In the genomic region with DNA sequence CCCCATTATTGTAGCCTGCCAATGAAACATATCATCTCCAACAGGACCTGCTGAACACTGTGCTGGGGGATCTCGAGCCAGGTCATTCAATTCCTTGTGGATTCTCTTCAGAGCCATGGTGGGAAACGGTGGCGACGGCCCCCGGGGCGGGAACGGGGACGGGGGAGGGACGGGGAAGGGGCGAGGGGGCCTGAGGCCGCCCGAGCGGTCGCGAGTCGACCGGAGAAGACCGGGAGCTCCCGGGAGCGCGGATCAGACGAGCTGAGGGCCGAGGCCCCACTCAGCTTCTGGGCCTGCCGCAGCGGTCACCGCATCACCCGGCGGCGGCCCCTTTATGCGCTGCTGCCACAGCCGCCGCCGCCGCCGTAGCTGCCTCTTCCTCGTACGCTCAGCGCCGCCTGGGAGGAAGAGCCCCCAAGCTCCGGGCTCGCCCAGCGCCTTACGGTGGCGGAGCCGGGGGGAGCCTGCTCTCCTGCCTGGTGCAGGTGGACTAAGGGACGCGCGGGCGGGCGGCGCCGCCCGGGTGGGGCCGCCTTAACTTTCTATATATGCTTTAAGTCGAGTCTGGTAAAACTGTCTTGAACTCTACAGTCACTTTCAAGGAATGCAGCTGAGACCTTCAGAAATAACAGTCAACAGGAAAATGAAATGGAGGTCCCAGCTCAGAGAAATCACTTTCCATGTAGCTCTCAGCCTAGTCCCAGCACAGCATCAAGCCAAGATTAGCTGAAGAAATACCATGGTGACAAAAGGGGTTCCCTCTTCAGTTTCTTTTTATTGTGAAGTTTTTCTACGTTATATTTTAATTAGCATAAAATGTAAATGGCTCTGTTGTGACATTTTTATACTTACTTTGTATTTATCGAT, we compare ENCODE assay signal across 8 mouse cellular contexts.
DNase-seq lines count a peak whose midpoint lies in the region; ATAC-seq and TF ChIP-seq lines count a peak whose summit lies in the region.
"Not testable (repeated sequence)": the region's sequence is repeated elsewhere in the genome, so short reads cannot be mapped to it uniquely, and the experiment has no call there.

No protein-coding gene starts in this region.

- 3% methylated on average over 40 of the region's 57 CpGs for WGBS in forebrain, embryonic 12.5 days
- 4% methylated on average over 44 of the region's 57 CpGs for WGBS in heart, postnatal 0 days
- 4% methylated on average over 37 of the region's 57 CpGs for WGBS in kidney, embryonic 14.5 days
- WGBS in liver, embryonic 12.5 days (ENCODE audit: insufficient replicate concordance): 3% methylated on average over 37 of the region's 57 CpGs
- WGBS in midbrain, embryonic 14.5 days: 3% methylated on average over 40 of the region's 57 CpGs

- not testable (repeated sequence) for H3K27ac ChIP-seq in forebrain, embryonic 12.5 days; heart, postnatal 0 days (ENCODE audit: low read depth); kidney, embryonic 14.5 days (ENCODE audit: low read depth, low read length); liver, embryonic 12.5 days; midbrain, embryonic 14.5 days (replicated peaks; ENCODE audit: low read depth, low read length)

- ATAC-seq in forebrain, embryonic 12.5 days (ENCODE audit: low FRiP score): peak; percentile 94
- peak; percentile 75 for ATAC-seq in heart, postnatal 0 days (ENCODE audit: insufficient read depth, low read depth)
- peak; percentile 93 for ATAC-seq in kidney, embryonic 14.5 days (ENCODE audit: low FRiP score, low TSS enrichment)
- ATAC-seq in liver, embryonic 12.5 days: peak; percentile 71
- peak; percentile 87 for ATAC-seq in midbrain, embryonic 14.5 days (ENCODE audit: low FRiP score, low TSS enrichment)

- not testable (repeated sequence) for TF ChIP-seq CTCF in heart, postnatal 0 days (IDR thresholded peaks at IDR 0.05; ENCODE audit: low read depth)

- H3K36me3 ChIP-seq in forebrain, embryonic 12.5 days (replicated peaks); heart, postnatal 0 days (replicated peaks; ENCODE audit: control insufficient read depth, insufficient read depth, low read length); kidney, embryonic 14.5 days (ENCODE audit: control insufficient read depth, insufficient read depth, low read length); liver, embryonic 12.5 days; midbrain, embryonic 14.5 days (ENCODE audit: control insufficient read depth, insufficient read depth, low read length); splenic B cell, adult 2 months (ENCODE audit: control insufficient read depth, insufficient read depth, low read length, poor library complexity, severe bottlenecking): not testable (repeated sequence)

- H3K9ac ChIP-seq in forebrain, embryonic 12.5 days: peak overlapping the region; percentile 60
- H3K9ac ChIP-seq in heart, postnatal 0 days (replicated peaks; ENCODE audit: low read depth, low read length): peak overlapping the region; percentile 66
- peak overlapping the region; percentile 54; the same call in 1 of the 2 replicates for H3K9ac ChIP-seq in kidney, embryonic 14.5 days (ENCODE audit: low read depth, low read length)
- not testable (repeated sequence) for H3K9ac ChIP-seq in liver, embryonic 12.5 days
- H3K9ac ChIP-seq in midbrain, embryonic 14.5 days (replicated peaks; ENCODE audit: low read length): peak overlapping the region; percentile 62

- peak; percentile 12 for DNase-seq in CD4-positive, CD25-positive, alpha-beta regulatory T cell, adult 2 months (ENCODE audit: low read depth, low spot score)
- DNase-seq in cerebellum, postnatal 10 days: peak; percentile 58 to 66
- not testable (repeated sequence) for DNase-seq in heart, postnatal 0 days (ENCODE audit: low spot score)
- DNase-seq in midbrain, embryonic 14.5 days: peak; percentile 53
- peak; percentile 6 for DNase-seq in splenic B cell, adult 2 months (ENCODE audit: low read depth, low spot score)

- H3K4me2 ChIP-seq in forebrain, embryonic 12.5 days: peak overlapping the region; percentile 70
- peak overlapping the region; percentile 78 for H3K4me2 ChIP-seq in heart, postnatal 0 days (ENCODE audit: low read depth, low read length)
- peak overlapping the region; percentile 64 for H3K4me2 ChIP-seq in kidney, embryonic 14.5 days (replicated peaks; ENCODE audit: low read depth, low read length)
- peak overlapping the region; percentile 67 for H3K4me2 ChIP-seq in liver, embryonic 12.5 days
- peak overlapping the region; percentile 67 for H3K4me2 ChIP-seq in midbrain, embryonic 14.5 days (ENCODE audit: low read length)

- H3K9me3 ChIP-seq in forebrain, embryonic 12.5 days; heart, postnatal 0 days (replicated peaks; ENCODE audit: control insufficient read depth, low read length); kidney, embryonic 14.5 days (ENCODE audit: control insufficient read depth, low read length); liver, embryonic 12.5 days (replicated peaks); midbrain, embryonic 14.5 days (ENCODE audit: control insufficient read depth, low read length): not testable (repeated sequence)

- not testable (repeated sequence) for TF ChIP-seq EP300 in heart, postnatal 0 days (IDR thresholded peaks at IDR 0.05; ENCODE audit: low read depth)

- H3K4me3 ChIP-seq in forebrain, embryonic 12.5 days (replicated peaks): peak overlapping the region; percentile 44
- H3K4me3 ChIP-seq in heart, postnatal 0 days (ENCODE audit: low read depth, low read length): peak overlapping the region; percentile 56
- H3K4me3 ChIP-seq in kidney, embryonic 14.5 days (ENCODE audit: low read length): peak overlapping the region; percentile 43
- peak overlapping the region; percentile 43 for H3K4me3 ChIP-seq in liver, embryonic 12.5 days
- H3K4me3 ChIP-seq in midbrain, embryonic 14.5 days (replicated peaks; ENCODE audit: low read depth, low read length): peak overlapping the region; percentile 46

- H3K4me1 ChIP-seq in forebrain, embryonic 12.5 days; heart, postnatal 0 days (ENCODE audit: control insufficient read depth, insufficient read depth); kidney, embryonic 14.5 days (ENCODE audit: control insufficient read depth, insufficient read depth, low read length); liver, embryonic 12.5 days; midbrain, embryonic 14.5 days (ENCODE audit: control insufficient read depth, insufficient read depth, low read length): not testable (repeated sequence)

- not testable (repeated sequence) for H3K27me3 ChIP-seq in forebrain, embryonic 12.5 days; heart, postnatal 0 days (ENCODE audit: control insufficient read depth, insufficient read depth, low read length); kidney, embryonic 14.5 days (ENCODE audit: control insufficient read depth, insufficient read depth, low read length); midbrain, embryonic 14.5 days (ENCODE audit: control insufficient read depth, insufficient read depth, low read length); splenic B cell, adult 2 months (ENCODE audit: control insufficient read depth, insufficient read depth, low read length, poor library complexity, severe bottlenecking)
- peaks cover 19% of the 10 kb centered on the region for H3K27me3 ChIP-seq in liver, embryonic 12.5 days (replicated peaks)
